Mouse (Mus musculus): ENCODE data around the gene Fam189b. TPM values are rescaled to one million over a fixed set of nuclear protein-coding genes. Genes with fewer than 3 reads are reported as not detected.

Gene Fam189b
- total and polyA plus RNA-seq, 2 experiments = 0.09 to 4.1 TPM

DNA sequence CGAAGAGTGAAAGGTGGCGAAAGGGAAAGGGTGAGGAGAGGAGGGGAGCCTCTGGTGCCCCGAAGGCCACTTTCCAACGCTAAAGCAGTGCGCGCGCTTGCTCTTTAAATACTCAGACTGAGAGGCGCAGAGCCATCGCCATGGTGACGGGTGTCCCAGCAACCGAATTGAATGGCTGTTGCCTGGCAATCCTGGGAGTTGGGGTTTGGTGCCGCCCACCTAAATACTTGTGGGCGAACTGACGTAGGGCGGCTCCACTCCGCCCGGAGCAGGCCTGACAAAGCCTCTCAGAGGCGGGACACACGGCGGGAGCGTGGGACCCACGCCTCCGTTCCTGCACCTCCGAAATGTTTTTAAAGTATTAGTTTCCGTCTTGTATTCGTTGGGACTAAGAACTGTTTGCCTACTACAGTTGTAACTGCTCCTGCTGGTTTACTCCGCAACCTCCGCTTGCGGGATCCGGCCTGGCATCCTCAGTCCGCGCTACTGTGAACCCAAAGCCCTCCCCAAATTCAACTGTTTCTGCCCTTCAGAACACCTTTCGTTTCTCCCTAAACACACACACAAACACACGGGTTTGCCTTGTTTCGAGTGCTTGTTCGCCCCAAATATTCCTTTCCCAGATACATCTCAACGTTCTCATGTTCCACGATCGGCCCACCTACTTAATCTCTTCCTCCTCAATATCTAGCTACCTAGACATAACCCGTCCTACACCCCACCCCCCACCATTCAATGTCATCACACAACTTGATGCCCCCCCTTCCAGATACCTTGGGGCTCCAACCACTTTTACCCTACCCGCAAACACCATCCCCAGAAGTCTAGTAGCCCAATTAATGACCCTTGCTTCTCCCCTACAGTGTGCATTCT lies 44.6 kb downstream of the Fam189b start:
- no peaks in the 10 kb centered on the region for H3K79me2 ChIP-seq (ENCODE audit: control insufficient read depth, insufficient read depth, low read length)
- 0 out of 2 replicates have a peak, but pooled peaks cover 2% of the 10 kb centered on the region for H3K27me3 ChIP-seq (ENCODE audit: control insufficient read depth, insufficient read depth, low read length)

DNA sequence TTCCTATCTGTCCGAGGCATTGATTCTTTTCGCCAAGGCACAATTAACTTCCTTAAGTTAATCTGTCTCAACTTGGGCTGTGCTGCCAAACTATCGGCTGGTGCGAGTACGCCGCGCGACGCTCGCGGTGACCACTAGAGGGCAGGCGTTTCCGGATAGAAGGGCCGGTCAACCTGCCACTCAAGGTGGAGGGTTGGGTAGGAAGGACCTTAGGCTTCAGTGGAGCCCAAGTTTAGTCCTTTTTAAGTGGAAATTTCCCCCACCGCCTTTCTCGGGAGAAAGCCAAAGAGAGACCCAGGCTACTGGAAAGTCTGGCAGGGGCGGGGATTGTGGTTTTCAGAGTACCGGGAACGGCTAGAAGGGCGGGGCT lies 45.2 kb downstream of the Fam189b start:
- under 1% methylated on average over 20 of the region's 20 CpGs for WGBS
- H3K79me2 ChIP-seq (ENCODE audit: control insufficient read depth, insufficient read depth, low read length) = no peaks in the 10 kb centered on the region
- H3K4me3 ChIP-seq (ENCODE audit: insufficient read depth, low read depth, low read length) = peak overlapping the region; percentile 53
- DNase-seq (ENCODE audit: extremely low read depth, low read depth, low spot score) = peak; percentile 55
- H3K9ac ChIP-seq (ENCODE audit: low read depth, low read length) = peak overlapping the region; percentile 64
- TF ChIP-seq POLR2A (IDR thresholded peaks at IDR 0.05; ENCODE audit: extremely low read depth, insufficient read depth, low read length) (no peak), CTCF (IDR thresholded peaks at IDR 0.05; ENCODE audit: low read depth, low read length) (peak; percentile 93)
- 0 out of 2 replicates have a peak, but pooled peaks cover 2% of the 10 kb centered on the region for H3K27me3 ChIP-seq (ENCODE audit: control insufficient read depth, insufficient read depth, low read length)
- H3K4me1 ChIP-seq (ENCODE audit: control insufficient read depth, insufficient read depth, low read length) = peaks cover 3% of the 10 kb centered on the region; the same call in 1 of the 2 replicates
- H3K27ac ChIP-seq (replicated peaks; ENCODE audit: insufficient read depth, low read depth, low read length) = peak overlapping the region; percentile 41; the same call in 1 of the 2 replicates
- H3K36me3 ChIP-seq (ENCODE audit: control insufficient read depth, insufficient read depth, low read length) = no peaks in the 10 kb centered on the region

More for the DNA sequence above, 44.6 kb downstream of the Fam189b start:
- DNase-seq (ENCODE audit: extremely low read depth, low read depth, low spot score) = no peak
- H3K36me3 ChIP-seq (ENCODE audit: control insufficient read depth, insufficient read depth, low read length) = no peaks in the 10 kb centered on the region
- H3K4me1 ChIP-seq (ENCODE audit: control insufficient read depth, insufficient read depth, low read length) = peaks cover 3% of the 10 kb centered on the region; the same call in 1 of the 2 replicates
- H3K4me3 ChIP-seq (ENCODE audit: insufficient read depth, low read depth, low read length) = peak overlapping the region; percentile 34; the same call in 1 of the 2 replicates
- WGBS = 17% methylated on average over 41 of the region's 41 CpGs
- H3K27ac ChIP-seq (replicated peaks; ENCODE audit: insufficient read depth, low read depth, low read length) = no peak overlapping the region
- TF ChIP-seq CTCF (IDR thresholded peaks at IDR 0.05; ENCODE audit: low read depth, low read length) (no peak), POLR2A (IDR thresholded peaks at IDR 0.05; ENCODE audit: extremely low read depth, insufficient read depth, low read length) (no peak)
- no peak overlapping the region; the same call in 1 of the 2 replicates for H3K9ac ChIP-seq (ENCODE audit: low read depth, low read length)

DNA sequence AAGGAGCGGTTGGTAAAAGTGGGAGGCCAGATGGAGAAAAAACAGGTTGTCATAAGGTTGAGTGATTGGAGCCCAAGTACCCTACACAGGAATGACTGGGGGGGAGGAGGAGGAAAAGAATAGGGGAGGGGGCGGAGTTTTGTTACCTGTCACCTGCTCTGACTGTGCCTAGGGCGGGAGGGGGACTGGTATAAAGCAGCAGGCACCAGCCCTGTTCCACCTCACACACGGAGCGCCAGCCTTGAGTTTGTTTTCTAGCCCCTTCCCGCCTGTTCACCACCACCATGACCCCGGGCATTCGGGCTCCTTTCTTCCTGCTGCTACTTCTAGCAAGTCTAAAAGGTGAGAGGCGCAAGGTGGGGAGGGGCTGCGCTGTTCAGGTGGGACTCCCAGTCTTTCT lies 45.9 kb downstream of the Fam189b start, which contains the start of gene Muc1:
Muc1 (plus strand) TSS at position 222 of the 400 bp plus-strand sequence.
- DNase-seq (ENCODE audit: extremely low read depth, low read depth, low spot score) = no peak
- H3K4me1 ChIP-seq (ENCODE audit: control insufficient read depth, insufficient read depth, low read length) = peaks cover 3% of the 10 kb centered on the region; the same call in 1 of the 2 replicates
- TF ChIP-seq POLR2A (IDR thresholded peaks at IDR 0.05; ENCODE audit: extremely low read depth, insufficient read depth, low read length) (no peak), CTCF (IDR thresholded peaks at IDR 0.05; ENCODE audit: low read depth, low read length) (no peak)
- WGBS = 53% methylated on average over 10 of the region's 10 CpGs
- peak within 1 kb of the TSS; percentile 64 for H3K9ac ChIP-seq (ENCODE audit: low read depth, low read length)
- H3K36me3 ChIP-seq (ENCODE audit: control insufficient read depth, insufficient read depth, low read length) = no peaks in the 10 kb centered on the region
- peak within 1 kb of the TSS; percentile 53 for H3K4me3 ChIP-seq (ENCODE audit: insufficient read depth, low read depth, low read length)
- H3K27me3 ChIP-seq (ENCODE audit: control insufficient read depth, insufficient read depth, low read length) = 0 out of 2 replicates have a peak, but pooled peaks cover 2% of the 10 kb centered on the region
- H3K27ac ChIP-seq (replicated peaks; ENCODE audit: insufficient read depth, low read depth, low read length) = peak within 1 kb of the TSS; percentile 41; the same call in 1 of the 2 replicates
- H3K79me2 ChIP-seq (ENCODE audit: control insufficient read depth, insufficient read depth, low read length) = no peaks in the 10 kb centered on the region

DNA sequence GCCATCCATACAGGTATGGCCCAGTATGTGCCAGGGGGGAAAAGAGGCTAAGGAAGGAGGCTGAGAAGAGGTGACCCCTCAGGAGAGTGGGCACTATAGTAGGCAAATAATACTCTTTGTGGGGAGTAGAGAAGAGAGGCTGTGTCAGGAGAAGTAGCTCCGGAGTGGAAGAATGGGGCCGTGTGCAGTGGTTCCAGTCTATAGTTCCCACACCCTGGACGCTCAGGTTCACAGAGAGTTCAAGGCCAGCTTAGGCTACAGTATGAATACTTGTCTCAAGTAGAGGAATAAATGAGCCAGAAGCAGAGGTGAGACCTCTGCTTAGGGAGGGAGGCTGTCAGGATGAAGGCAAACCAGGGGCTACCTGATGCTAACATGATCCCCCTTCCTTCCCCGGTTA lies 46.3 kb downstream of the Fam189b start:
- Histone ChIP-seq H3K9ac (ENCODE audit: low read depth, low read length) (no peak overlapping the region), H3K27me3 (ENCODE audit: control insufficient read depth, insufficient read depth, low read length) (0 out of 2 replicates have a peak, but pooled peaks cover 2% of the 10 kb centered on the region), H3K4me3 (ENCODE audit: insufficient read depth, low read depth, low read length) (no peak overlapping the region), H3K36me3 (ENCODE audit: control insufficient read depth, insufficient read depth, low read length) (no peaks in the 10 kb centered on the region), H3K4me1 (ENCODE audit: control insufficient read depth, insufficient read depth, low read length) (peaks cover 3% of the 10 kb centered on the region; the same call in 1 of the 2 replicates), H3K27ac (replicated peaks; ENCODE audit: insufficient read depth, low read depth, low read length) (no peak overlapping the region), H3K79me2 (ENCODE audit: control insufficient read depth, insufficient read depth, low read length) (no peaks in the 10 kb centered on the region)
- TF ChIP-seq CTCF (IDR thresholded peaks at IDR 0.05; ENCODE audit: low read depth, low read length) (no peak), POLR2A (IDR thresholded peaks at IDR 0.05; ENCODE audit: extremely low read depth, insufficient read depth, low read length) (no peak)
- no peak for DNase-seq (ENCODE audit: extremely low read depth, low read depth, low spot score)
- 83% methylated on average over 4 of the region's 4 CpGs for WGBS

DNA sequence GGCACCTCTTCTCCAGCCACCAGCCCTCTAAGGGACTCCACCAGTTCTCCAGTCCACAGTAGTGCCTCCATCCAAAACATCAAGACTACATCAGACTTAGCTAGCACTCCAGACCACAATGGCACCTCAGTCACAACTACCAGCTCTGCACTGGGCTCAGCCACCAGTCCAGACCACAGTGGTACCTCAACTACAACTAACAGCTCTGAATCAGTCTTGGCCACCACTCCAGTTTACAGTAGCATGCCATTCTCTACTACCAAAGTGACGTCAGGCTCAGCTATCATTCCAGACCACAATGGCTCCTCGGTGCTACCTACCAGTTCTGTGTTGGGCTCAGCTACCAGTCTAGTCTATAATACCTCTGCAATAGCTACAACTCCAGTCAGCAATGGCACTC lies 47.6 kb downstream of the Fam189b start:
- peaks cover 3% of the 10 kb centered on the region; the same call in 1 of the 2 replicates for H3K4me1 ChIP-seq (ENCODE audit: control insufficient read depth, insufficient read depth, low read length)
- 84% methylated on average over 2 of the region's 2 CpGs for WGBS
- TF ChIP-seq CTCF (IDR thresholded peaks at IDR 0.05; ENCODE audit: low read depth, low read length) (no peak), POLR2A (IDR thresholded peaks at IDR 0.05; ENCODE audit: extremely low read depth, insufficient read depth, low read length) (no peak)
- no peak for DNase-seq (ENCODE audit: extremely low read depth, low read depth, low spot score)
- H3K9ac ChIP-seq (ENCODE audit: low read depth, low read length) = no peak overlapping the region
- no peak overlapping the region for H3K4me3 ChIP-seq (ENCODE audit: insufficient read depth, low read depth, low read length)
- H3K79me2 ChIP-seq (ENCODE audit: control insufficient read depth, insufficient read depth, low read length) = no peaks in the 10 kb centered on the region
- H3K27ac ChIP-seq (replicated peaks; ENCODE audit: insufficient read depth, low read depth, low read length) = no peak overlapping the region
- H3K27me3 ChIP-seq (ENCODE audit: control insufficient read depth, insufficient read depth, low read length) = 0 out of 2 replicates have a peak, but pooled peaks cover 2% of the 10 kb centered on the region
- no peaks in the 10 kb centered on the region for H3K36me3 ChIP-seq (ENCODE audit: control insufficient read depth, insufficient read depth, low read length)

All from liver, adult 2 months (tissue).